Mouse (Mus musculus) gastrocnemius, postnatal 25 days (tissue): ENCODE results near the gene Mastl. TPM values are rescaled to one million over a fixed set of nuclear protein-coding genes. Genes with fewer than 3 reads are reported as not detected.
A peak's percentile ranks its signal among the peaks of the same experiment; 100 is the strongest.

Source experiments
- DNase-seq: peaks from one replicate; pipeline ENCODE4 v3.0.0; 2022
- long read RNA-seq, 2 experiments: library from polyadenylated mRNA; stranded (forward); transcript quantifications; one replicate each; pipeline ENCODE4 v2.0.0; 2021
- total RNA-seq, 2 experiments: library from RNA; stranded (reverse); gene quantifications; 1 replicate in 1 of 2; 2 replicates in 1 of 2; pipeline ENCODE4 v1.2.3; 2021

The Mastl gene
- total RNA-seq = under 1 TPM; 0.23 to 0.48 TPM
- long read RNA-seq, experiment 1 = 0 reads
- long read RNA-seq, experiment 2 = 0 reads

DNA sequence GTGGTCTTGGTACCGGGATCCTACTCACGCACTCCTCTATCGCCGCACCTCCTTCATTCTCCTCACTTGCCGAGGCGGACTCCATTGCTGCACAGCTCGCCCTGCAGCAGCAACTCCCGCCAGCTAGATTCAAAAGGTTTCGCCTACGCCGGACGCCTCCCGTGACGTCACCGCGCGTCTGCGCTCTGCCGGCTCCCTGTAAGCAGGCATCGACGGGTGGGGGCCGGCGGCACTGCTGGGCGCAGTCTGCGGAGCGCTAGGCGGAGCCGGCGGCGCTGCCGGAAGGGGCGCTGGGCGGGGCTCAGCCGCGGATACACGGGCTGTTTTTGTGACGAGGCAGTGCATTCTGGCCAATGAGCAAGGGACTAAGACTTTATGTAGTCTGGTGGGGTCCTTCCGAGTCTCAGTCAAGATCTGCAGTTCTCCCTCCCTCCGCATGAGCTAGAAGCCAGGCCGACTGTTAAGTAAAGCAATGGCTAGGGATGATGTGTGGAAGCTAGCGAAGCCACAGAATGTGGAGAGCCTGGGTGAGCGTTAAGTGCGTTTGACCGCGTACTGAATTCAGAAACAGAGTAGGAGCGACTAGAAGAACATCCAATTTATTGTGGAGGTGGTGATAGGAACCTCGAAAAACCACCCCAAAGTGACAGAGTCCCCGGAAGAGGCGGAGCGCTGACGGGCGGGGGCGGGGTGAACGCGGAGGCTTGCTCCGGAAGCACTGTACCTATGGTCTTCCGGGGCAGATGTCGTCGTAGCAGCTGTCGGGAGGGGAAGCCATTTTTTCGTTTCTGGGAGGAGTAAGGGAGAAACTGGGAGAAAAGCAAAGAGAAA, at the start of gene Mastl, which contains the start of gene Yme1l1:
Mastl (minus strand) TSS at position 248 of the 831 bp plus-strand sequence.
Yme1l1 (plus strand) TSS at position 593 of the 831 bp plus-strand sequence.
- peak; percentile 98 for DNase-seq

DNA sequence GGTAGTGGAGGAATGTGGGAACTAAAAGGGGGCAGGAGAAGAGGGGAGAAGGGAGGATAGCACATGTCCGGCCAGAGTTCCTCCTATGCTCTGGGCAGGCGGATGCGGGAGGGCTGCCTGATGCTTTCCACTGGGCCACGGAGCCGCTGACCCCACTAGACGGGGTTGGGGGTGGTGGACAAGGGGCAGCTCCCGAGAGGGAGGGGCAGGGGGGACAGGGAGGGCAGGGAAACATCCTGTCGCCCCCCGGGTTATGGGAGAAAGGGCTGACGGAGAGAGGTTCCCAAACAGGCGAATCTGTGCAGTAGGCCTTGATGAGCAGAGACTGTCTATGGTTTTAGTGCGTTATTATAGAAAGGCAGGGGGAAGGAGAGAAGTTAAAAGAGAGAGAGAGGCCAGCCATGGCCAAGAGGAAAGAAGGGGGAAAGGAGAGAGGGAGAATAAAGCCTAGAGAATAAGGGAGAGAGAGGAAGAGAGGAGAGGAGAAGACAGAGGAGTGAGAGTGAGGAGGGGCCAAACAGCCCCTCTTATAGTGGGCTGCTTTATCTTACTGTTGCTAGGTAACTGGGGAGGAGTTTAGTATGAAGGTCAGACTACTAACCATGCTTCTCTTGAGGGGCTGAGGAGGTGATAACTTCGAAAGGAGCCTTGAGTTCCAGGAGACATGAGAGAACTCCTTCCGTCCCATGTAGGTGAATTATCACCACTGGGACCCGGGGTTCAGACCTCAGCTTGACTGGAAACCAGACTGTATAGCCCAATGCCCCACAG, 47.3 kb upstream of the Mastl start:
- DNase-seq = no peak

DNA sequence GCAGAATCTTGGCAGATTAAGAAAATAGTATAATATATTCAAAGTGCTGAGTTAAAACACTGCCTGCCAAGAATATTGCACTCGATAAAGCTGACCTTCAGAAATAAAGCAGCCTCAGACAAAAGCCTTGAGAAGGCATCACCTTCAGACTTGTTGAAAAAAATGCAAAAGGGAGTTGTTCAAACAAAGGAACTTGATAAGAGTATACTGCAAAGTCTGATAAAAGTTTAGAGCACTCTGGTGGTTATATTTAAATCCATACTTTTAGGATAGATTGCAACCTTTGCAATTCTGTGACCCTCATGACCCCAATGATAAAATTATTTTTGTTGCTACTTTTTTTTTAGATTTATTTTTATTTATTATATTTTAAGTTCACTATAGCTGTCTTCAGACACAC, 45.2 kb upstream of the Mastl start:
- DNase-seq = no peak

DNA sequence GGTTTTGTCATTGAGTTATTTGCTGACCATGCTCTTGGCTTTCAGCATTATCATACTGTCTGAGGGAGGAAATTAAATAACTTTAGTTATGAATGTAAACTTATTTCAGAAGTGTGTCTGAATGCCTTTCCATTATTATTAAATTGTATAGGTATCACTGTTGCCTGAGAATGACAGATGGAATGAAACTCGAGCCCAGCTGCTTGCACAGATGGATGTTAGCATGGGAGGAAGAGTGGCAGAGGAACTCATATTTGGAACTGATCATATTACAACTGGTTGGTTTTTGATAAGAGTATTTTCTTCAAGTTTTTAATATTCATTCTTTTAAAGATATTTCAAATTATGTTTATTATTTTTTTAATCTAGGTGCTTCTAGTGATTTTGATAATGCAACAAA, 38.5 kb upstream of the Mastl start:
- no peak for DNase-seq

DNA sequence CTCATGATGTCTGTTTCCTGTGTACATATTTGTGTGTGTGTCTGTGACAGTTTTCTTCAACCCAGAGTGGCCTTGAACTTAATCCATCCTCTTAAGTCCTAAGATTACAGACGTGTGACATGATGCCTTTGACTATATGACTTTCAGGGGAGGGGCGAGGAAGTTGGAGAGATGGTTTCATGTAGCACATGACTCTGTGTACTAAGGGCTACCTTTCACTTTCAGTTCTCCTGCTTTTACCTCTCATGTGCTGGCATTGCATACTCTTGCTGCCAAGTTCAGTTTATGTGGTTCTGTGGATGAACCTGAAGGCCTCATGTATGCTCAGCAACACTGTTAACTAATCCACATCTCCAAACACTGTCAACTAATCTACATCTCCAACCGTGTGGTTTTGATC, 16.5 kb upstream of the Mastl start:
- no peak for DNase-seq

DNA sequence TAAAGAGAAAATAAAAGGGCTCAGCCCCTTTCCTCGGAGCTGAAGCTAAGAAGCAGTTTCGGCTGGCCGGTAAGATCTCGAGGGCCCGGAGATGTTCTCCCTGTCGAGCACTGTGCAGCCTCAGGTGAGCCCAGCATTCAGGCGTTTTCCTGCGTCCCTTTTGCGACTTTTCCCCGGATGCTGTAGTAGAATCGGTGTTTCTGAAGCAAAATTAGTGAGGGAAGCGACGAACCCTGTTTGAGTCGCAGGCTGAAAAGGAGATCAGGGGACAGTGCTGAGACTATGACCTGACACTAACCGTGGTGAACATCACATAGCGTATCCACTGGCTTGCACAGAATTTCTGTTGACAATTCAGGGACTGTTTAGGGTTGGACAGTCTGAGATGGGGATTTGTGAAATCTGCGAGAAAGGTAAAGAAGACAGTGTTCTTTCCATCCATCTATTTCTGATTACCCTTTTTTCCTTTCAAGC, 821 bp upstream of the Mastl start:
- no peak for DNase-seq

DNA sequence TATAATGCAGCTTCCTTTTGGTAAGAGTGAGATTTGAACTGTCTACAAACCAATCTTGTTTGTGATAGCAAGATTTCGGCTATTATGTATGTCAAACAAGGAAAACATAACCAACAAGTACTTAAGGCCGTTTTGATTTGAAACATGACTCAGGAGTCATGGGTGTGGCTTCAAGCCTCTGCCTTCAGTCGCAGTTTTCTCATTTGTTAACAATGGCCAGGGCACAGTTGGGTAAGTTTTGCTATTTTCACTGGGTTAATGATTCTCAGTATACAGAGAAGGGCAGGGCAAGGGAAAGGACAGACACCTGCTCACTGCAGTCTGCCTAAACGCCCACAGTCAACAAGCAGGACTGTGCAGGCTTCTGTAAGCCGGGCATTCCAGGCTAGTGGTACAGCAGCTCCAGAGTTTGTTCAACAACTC, 614 bp downstream of the Mastl start:
- DNase-seq = no peak

DNA sequence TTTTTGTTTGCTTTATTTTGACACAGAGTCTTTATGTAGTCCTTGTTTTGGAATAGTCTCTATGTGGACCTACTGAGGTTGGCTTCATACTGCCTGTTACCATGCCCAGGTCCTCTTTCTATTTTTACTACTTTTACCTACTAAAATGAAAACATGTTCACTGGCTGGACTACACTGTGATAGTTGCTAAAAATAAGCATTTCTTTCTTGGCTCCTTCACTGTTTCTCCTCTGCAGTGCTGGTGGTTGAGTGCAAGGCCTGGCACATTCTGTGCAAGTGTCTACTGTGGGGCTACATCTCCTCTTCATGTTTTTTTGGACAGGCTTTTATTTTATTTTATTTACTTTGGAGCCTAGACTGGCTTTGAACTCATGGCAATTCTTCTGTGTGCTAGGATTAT, 36.3 kb downstream of the Mastl start:
- DNase-seq = no peak

DNA sequence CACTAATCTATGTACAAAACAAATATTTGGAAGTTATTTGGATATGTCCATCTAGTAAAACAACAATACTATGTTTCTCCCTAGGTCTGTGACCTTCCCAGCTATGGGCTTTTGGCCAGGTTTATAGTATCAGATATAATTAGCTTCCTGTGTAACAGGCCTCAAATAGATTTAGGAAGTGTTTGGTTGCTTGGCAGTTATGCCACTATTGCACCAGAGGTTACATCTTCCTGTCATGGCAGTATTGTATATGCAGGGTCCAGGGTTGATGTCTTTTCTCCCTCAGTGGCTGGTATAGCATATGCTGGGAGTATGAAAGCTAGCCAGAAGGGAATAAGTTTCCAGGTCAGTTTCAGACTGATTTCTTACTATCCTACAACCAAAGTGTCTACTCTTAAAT, 53.6 kb downstream of the Mastl start:
- no peak for DNase-seq

DNA sequence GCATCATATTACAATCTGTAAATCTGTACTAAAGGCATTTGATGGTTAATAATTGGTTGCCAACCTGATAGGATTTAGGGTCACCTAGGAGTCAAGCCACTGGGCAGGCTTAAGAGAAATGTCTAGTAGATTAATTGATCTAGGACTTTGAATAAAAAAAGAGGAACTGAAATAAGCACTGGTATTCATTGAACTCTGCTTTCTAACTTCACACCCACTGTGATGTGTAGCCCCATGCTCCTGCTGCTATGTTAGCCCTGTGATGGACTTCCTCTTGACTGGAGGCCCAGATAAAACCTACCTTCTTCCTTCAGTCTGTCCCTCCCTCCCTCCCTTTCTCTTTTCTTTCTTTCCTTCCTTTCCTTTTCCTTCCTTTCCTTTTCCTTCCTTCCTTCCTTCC, 58.8 kb downstream of the Mastl start:
- DNase-seq = no peak

DNA sequence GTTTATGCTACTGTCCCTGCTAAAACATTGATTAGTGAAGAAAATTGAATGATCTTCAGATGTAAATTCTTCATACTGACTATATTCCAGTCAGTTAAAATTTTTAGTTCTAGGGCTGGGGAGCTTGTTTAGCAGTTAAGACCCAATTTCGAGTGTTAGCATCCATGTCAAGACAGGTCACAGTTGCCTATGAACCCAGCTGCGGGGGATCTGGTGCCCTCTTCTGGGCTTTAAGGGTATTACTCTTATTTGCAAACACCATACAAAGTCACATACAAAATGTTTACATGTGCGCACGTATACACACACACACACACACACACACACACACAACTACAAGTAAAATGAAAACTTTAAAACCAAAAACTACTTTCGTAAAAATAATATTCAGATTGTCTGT, 63.6 kb downstream of the Mastl start:
- no peak for DNase-seq

DNA sequence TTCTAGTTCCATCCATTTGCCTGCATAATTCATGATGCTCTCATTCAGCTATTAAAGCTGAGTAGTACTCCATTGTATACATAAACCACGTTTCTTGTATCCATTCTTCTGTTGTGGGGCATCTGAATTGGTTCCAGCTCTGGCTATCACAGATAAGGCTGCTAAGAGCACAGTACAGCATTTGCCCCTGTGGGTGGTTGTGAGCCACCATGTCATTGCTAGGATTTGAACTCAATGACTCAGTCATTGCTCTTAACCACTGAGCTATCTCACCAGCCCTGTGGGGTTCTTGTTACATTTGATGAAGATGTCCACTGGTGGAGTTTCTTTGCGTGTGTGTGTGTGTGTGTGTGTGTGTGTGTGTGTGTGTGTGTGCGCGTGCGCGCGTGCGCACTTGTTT, 71.3 kb downstream of the Mastl start:
- DNase-seq = no peak

DNA sequence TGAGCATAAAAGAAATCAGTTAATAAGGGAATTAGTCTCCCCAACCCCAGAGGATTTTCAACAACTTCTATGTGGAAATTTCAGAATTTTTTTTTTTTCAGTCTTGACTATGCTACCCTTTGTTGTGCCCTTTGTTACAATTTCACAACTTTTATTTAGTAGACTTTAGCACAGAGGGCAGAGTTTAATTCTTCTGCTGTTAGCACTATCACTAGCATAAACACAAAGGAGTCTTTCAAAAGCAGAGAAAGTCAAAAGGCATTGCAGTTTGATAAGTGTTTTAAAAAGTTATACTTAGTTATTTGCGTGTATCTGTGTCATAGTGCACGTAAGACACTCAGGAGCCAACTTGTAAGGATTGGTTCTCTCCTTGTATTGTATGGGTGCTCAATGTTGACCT, 77.2 kb downstream of the Mastl start:
- DNase-seq = no peak

DNA sequence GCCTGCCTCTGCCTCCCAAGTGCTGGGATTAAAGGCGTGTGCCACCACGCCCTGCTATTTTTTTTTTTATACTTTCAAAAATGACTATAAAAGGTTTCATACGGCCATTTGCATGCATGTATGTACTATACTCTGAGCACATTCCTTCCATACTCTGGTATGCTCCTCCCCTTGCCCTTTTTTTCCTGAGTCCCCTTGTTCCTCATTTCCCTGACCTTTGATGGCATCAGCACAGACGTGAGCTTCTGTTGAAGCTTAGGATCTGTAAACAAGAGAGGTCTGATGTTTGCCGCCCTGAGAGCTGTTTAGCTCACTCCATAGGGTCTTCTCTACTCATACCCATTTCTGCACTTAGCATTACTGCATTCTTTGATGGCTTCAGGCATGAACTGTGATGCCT, 78.1 kb downstream of the Mastl start:
- DNase-seq = no peak

DNA sequence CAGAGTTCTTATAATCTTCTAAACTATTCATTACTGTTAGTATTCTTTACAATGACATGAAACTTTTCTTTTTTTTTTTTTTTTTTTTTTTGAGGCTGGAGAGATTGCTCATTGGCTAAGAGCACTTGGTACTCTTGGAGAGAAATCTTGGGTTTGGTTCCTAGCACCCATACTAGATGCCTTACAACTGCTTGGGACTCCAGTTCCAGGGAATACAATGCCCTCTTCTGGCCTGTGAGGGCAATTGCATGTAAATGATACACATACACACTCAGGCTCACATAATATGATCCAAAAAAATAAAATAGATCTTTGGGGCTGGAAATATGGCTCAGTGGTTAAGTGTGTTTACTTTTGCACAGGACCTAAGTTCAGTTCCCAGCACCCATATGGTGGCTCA, 79.0 kb downstream of the Mastl start:
- DNase-seq = no peak

DNA sequence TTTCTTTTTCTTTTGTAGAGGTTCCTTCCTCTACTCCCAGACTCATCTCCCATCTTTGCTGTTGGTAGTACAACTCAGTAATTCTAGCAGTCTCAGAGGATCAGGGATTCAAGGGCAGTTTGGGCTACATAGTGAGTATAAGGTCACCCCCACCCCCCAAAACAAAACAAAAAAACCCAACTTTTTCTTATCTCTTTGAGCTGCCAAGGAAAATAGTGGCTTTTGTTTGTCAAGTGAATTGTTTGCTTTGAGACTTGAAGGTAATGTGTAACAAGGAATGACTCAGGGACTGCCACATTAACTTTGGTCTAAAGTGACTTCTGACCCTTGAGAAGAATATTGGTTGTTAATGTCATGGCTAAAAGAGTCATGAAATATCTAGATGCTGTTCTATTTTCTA, 80.0 kb downstream of the Mastl start:
- no peak for DNase-seq

DNA sequence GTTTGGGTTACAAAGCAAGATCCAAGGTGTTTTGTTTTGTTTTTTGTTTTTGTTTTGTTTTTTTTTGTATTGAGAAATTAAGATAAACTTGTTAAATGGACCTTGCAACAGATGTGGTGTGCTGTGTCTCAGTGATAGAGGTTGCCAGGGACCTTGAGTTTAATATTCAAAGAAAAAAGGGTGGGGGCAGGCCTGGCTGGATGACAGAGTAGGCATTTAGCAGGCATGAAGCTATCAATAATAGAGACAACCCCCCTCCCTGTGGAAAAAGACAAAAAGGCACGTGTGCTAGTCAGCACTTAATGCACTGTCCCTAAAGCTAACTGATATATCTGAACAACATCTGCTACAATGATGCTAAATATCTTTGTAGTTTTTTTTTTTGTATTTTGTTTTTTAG, 84.4 kb downstream of the Mastl start:
- no peak for DNase-seq

DNA sequence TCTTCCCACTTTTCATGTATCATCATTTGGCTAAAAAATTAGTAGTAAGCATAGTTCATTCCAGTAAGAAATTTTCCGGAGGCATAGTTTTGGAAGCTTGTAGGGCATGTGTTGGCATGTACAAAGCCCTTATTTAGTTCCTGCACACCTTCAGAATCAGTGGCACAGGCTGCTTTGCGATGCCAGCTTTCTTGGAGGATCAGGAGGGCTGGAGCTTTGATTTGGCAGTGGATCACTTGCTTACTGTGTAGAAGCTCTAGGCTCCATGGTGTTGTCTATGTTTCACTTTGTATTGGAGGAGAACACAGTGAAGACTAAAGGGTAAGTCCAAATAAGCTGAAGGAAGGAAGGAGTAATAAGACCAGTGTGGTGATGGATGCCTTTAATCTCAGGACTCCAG, 85.3 kb downstream of the Mastl start:
- DNase-seq = no peak

DNA sequence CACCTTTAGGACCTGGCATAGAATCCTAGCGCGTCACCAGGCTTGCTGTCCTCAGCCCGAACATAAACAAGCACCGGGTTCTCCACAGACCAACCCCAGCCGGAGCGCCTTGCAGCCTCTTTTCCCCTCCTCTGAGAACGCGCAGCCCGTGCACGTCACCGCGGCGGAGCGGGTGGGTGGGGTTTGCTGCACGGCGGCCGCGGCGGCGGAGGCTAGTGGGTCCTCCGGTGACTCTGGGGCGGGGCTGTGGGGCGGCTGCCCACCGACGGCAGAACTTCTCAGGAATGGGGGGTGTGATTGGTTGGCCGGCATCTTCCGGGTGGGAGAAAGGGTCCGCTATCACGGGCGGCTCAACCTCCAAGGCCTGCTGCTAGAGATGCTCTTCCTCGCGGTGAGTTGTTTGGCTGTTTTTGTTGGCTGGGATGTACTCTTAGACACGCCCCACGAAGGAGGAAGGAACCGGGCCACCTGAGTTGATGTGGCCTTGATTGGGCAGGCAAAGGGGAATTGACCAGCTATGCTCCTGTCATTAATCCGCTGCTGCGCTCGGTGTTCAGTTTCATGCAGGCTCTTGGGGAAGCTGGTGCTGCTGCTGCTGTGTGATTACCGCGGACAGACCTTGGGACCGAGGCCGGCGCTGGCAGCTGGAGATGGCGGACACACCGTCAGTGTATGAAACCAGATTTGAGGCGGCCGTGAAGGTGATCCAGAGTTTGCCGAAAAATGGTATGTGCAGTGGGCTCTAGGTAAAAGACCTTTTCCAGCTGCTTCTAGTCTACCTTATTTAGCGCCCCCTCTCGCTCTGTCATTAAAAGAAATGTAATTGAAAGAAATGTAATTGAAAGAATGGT, 86.7 kb downstream of the Mastl start:
- DNase-seq = peak; percentile 92

DNA sequence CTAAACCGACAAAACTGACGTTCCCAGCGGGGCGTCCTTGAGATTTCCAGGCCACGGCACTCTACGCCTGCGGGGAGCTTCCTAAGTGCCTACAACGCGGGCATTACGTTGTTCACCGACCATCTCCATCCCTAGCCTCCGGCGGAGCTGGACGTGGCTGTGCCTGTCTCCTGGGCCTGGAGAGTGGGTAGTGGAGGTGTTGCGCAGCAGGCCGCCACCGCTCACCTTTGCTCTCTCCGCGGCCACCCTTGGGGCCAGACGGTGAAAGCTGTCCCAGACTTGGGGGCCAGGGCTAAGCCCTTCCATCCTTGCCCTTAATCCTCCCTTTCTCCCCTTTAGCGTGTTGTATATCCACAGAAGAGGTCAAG, 87.5 kb downstream of the Mastl start:
- no peak for DNase-seq

DNA sequence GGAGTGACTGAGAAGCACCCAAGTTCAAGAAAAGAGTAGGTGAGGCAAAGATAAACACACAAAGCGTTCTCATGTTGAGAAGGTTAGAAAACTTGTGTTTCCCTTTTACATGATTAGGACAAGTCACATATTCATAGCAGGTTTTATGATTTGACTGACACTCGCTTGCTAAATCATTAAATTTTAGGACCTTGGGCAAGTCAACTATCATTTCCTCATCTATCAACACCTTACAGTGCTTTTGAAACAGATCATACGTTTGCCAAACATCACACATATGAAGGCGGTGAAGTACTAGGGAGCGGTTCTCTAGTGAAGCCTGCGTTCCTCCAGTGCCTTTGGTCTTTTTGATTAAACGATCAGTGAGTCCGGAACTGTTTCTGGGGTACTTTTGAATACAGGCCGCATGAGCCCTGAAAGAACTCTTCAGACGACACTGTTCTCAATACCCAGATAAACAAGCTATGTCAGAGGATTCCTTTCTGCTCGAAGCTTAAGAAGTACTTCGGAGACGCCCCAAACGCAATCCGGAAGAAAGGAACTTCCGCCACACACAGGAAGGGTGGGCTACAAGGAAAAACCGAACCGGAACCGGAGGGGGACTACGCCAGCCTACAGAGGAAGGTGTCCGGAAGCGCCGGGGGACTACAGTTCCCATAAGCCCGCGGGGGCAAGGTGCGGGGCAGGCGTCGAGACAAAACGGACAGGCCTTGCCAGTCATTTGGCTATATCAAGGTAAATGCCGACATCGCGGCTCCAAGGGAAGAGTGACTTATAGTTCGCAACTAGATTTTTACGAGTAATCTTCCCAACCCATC, 88.1 kb downstream of the Mastl start, which contains the start of gene Acbd5:
Acbd5 (plus strand) TSS at position 616 of the 818 bp plus-strand sequence.
- peak; percentile 95 for DNase-seq
